Mouse (Mus musculus): ENCODE results near the gene Gm20532. TPM values are rescaled to one million over a fixed set of nuclear protein-coding genes. Genes with fewer than 3 reads are reported as not detected.

Gene Gm20532
- polyA plus RNA-seq, 1 experiment from 2014 or later, result not detected

DNA sequence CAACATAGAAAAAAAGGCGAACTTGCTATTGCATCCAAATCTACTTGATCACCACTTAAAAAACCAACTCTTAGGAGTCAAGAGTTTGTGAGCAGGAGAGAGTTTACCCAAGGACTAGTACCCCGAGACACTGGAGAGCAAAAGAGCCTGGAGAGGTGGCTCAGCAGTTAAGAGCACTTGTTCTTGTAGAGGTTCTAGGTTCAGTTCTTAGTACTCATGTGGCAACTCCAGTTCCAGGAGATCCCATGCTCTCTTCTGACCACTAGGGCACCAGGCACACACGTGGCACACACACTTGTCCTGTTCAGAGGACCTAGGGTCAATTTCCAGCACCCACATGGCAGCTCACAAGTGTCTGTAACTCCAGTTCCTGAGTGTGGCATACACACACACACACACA, 39.6 kb downstream of the Gm20532 start:
- Histone ChIP-seq H3K27me3 (ENCODE audit: control insufficient read depth, insufficient read depth, low read length) (no peaks in the 10 kb centered on the region), H3K36me3 (ENCODE audit: control insufficient read depth, insufficient read depth, low read length) (no peaks in the 10 kb centered on the region), H3K9me3 (replicated peaks; ENCODE audit: control insufficient read depth, low read length) (no peaks in the 10 kb centered on the region), H3K4me3 (replicated peaks; ENCODE audit: low read length) (no peak overlapping the region), H3K4me2 (ENCODE audit: low read depth, low read length) (no peak overlapping the region), H3K27ac (ENCODE audit: low read length) (no peak overlapping the region), H3K4me1 (ENCODE audit: control insufficient read depth, insufficient read depth, low read length) (peaks cover 19% of the 10 kb centered on the region; the same call in 1 of the 2 replicates), H3K9ac (ENCODE audit: low read length) (no peak overlapping the region)
- no peak for ATAC-seq (ENCODE audit: insufficient read depth, low FRiP score)
- WGBS, result 70% methylated on average over 3 of the region's 3 CpGs

GRCm38 (mm10) chr2:26627921-26628739, 41.7 kb downstream of the Gm20532 start, which contains the start of gene Fam69b:
Gene Fam69b, plus strand, starts transcription at chr2:26628457.
- H3K36me3 ChIP-seq (ENCODE audit: control insufficient read depth, insufficient read depth, low read length), result no peaks in the 10 kb centered on the region
- no peaks in the 10 kb centered on the region for H3K27me3 ChIP-seq (ENCODE audit: control insufficient read depth, insufficient read depth, low read length)
- H3K4me2 ChIP-seq (ENCODE audit: low read depth, low read length), result peak within 1 kb of the TSS; percentile 83
- H3K9ac ChIP-seq (ENCODE audit: low read length), result peak within 1 kb of the TSS; percentile 80
- H3K27ac ChIP-seq (ENCODE audit: low read length), result 0 out of 2 replicates have a peak within 1 kb of the TSS, but pooled peaks have one; percentile 4
- H3K9me3 ChIP-seq (replicated peaks; ENCODE audit: control insufficient read depth, low read length), result no peaks in the 10 kb centered on the region
- under 1% methylated on average over 67 of the region's 70 CpGs for WGBS
- peaks cover 19% of the 10 kb centered on the region; the same call in 1 of the 2 replicates for H3K4me1 ChIP-seq (ENCODE audit: control insufficient read depth, insufficient read depth, low read length)
- peak; percentile 59; the same call in 1 of the 2 replicates for ATAC-seq (ENCODE audit: insufficient read depth, low FRiP score)
- H3K4me3 ChIP-seq (replicated peaks; ENCODE audit: low read length), result peak within 1 kb of the TSS; percentile 52

DNA sequence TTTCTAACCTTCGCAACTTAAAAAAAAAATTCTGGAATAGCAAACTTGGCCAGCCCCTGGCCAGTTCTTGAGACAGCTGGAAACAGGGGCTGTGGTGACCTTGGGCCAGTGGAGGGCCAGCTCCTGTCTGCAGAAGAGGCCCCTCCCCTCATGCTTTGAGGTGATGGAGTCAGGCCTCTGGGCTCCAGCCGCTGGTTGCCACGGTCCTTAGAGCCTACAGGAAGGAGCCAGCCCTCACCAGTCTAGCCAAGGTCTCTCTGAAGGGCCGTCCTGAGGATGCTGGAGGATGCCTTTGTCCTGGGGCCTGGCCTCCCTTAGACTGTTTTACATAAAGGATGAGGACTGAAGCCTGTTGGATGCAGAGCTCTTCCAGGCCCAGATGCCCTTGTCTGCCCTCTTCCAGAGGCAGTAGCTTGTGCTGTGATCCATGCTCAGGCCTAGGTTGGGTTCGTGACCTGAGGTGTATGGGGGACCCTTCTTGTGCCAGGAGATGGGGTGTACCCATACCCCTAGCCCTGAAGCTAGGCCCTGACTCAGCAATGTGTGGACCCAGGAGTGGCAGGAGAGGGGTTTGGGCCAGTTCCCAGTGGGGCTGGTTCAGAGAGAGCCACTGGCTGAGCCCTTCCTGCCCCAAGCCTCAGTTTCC, 42.5 kb downstream of the Gm20532 start:
- Histone ChIP-seq H3K9me3 (replicated peaks; ENCODE audit: control insufficient read depth, low read length) (no peaks in the 10 kb centered on the region), H3K27ac (ENCODE audit: low read length) (0 out of 2 replicates have a peak overlapping the region, but pooled peaks have one; percentile 4), H3K4me2 (ENCODE audit: low read depth, low read length) (peak overlapping the region; percentile 83), H3K4me1 (ENCODE audit: control insufficient read depth, insufficient read depth, low read length) (peaks cover 19% of the 10 kb centered on the region; the same call in 1 of the 2 replicates), H3K9ac (ENCODE audit: low read length) (peak overlapping the region; percentile 80), H3K4me3 (replicated peaks; ENCODE audit: low read length) (peak overlapping the region; percentile 52), H3K36me3 (ENCODE audit: control insufficient read depth, insufficient read depth, low read length) (no peaks in the 10 kb centered on the region), H3K27me3 (ENCODE audit: control insufficient read depth, insufficient read depth, low read length) (no peaks in the 10 kb centered on the region)
- ATAC-seq (ENCODE audit: insufficient read depth, low FRiP score), result peak; percentile 9; the same call in 1 of the 2 replicates
- whole genome bisulfite sequencing, result 25% methylated on average over 5 of the region's 5 CpGs

DNA sequence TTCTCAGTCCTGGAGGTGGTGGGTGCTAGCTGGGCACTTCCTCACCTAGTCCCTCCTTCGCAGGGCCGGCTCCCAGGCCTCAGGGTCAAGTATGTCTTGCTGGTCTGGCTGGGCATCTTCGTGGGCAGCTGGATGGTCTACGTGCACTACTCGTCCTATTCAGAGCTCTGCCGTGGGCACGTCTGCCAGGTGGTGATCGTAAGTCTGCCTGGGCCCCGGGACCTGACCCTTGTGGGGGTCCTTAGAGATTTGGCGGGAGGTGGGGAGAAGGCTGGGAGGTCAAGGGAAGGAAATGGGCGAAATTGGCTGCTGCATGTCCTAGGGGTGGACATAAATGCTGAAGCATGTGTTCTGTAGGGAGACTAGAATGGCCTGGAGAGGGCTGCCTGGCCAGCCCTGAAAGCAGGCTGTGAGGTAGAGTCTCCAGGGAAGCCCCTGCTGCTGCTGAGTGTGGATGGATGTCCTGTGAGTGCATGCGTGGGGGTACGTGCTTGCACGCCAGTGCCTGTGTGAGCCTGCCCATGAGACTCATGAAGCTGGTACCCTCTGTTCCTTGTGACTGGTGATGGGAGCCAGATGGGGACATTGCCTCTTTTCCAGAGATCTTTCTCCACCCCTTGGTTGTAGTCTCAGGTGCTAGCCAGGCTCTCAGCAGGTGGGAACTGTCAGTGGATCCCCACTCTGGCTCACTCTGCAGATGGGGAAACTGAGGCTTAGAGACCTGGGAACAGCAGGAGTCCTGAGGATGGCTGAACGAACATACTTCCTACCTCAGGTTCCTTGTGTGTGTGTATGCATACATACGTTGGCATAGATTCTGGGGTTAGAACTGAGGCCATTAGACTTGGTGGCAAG, 46.3 kb downstream of the Gm20532 start:
- Histone ChIP-seq H3K4me1 (ENCODE audit: control insufficient read depth, insufficient read depth, low read length) (peaks cover 21% of the 10 kb centered on the region), H3K4me2 (ENCODE audit: low read depth, low read length) (no peak overlapping the region), H3K9ac (ENCODE audit: low read length) (no peak overlapping the region), H3K9me3 (replicated peaks; ENCODE audit: control insufficient read depth, low read length) (no peaks in the 10 kb centered on the region), H3K36me3 (ENCODE audit: control insufficient read depth, insufficient read depth, low read length) (peaks cover 13% of the 10 kb centered on the region), H3K27me3 (ENCODE audit: control insufficient read depth, insufficient read depth, low read length) (no peaks in the 10 kb centered on the region), H3K27ac (ENCODE audit: low read length) (no peak overlapping the region), H3K4me3 (replicated peaks; ENCODE audit: low read length) (no peak overlapping the region)
- 77% methylated on average over 16 of the region's 16 CpGs for WGBS
- ATAC-seq (ENCODE audit: insufficient read depth, low FRiP score), result no peak

GRCm38 (mm10) chr2:26633953-26634530, 47.6 kb downstream of the Gm20532 start:
- no peak for ATAC-seq (ENCODE audit: insufficient read depth, low FRiP score)
- Histone ChIP-seq H3K4me1 (ENCODE audit: control insufficient read depth, insufficient read depth, low read length) (peaks cover 28% of the 10 kb centered on the region), H3K36me3 (ENCODE audit: control insufficient read depth, insufficient read depth, low read length) (peaks cover 13% of the 10 kb centered on the region), H3K4me3 (replicated peaks; ENCODE audit: low read length) (no peak overlapping the region), H3K9me3 (replicated peaks; ENCODE audit: control insufficient read depth, low read length) (no peaks in the 10 kb centered on the region), H3K27me3 (ENCODE audit: control insufficient read depth, insufficient read depth, low read length) (no peaks in the 10 kb centered on the region), H3K27ac (ENCODE audit: low read length) (no peak overlapping the region), H3K4me2 (ENCODE audit: low read depth, low read length) (no peak overlapping the region), H3K9ac (ENCODE audit: low read length) (no peak overlapping the region)
- 65% methylated on average over 4 of the region's 4 CpGs for WGBS

DNA sequence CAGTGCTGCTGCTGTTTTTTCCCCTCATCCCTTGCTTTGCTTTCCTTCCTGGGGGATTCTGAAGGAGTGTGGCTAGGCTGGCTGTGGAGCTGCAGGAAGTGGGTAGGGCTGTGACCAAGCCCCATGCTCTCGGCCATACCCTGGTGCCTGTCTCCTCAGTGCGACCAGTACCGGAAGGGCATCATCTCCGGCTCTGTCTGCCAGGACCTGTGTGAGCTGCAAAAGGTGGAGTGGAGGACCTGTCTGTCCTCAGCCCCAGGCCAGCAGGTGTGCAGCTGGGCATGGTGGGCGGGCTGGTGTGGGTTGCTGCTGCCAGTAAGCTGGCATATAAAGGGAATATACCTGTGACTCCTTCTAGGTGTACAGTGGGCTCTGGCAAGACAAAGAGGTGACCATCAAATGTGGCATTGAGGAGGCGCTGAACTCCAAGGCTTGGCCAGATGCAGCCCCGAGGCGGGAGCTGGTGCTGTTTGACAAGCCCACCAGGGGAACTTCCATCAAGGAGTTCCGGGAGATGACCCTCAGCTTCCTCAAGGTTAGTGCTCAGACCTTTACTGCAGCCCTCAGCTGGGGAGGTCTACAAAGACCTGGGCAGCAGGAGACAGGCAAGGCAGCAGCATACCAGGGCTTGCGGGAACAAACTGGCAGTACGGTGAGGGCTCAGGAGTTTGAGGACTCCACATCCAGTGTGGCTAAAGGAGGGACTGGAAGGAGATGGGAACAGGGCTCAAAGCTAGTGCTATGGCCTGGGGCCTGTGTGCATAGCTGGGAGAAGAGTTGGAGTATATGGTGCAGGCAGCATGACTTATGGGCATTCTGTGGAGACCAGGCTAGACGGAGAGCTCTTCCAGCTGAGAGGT, 48.4 kb downstream of the Gm20532 start:
- Histone ChIP-seq H3K27ac (ENCODE audit: low read length) (no peak overlapping the region), H3K27me3 (ENCODE audit: control insufficient read depth, insufficient read depth, low read length) (no peaks in the 10 kb centered on the region), H3K4me2 (ENCODE audit: low read depth, low read length) (no peak overlapping the region), H3K9ac (ENCODE audit: low read length) (no peak overlapping the region), H3K36me3 (ENCODE audit: control insufficient read depth, insufficient read depth, low read length) (peaks cover 13% of the 10 kb centered on the region), H3K4me3 (replicated peaks; ENCODE audit: low read length) (no peak overlapping the region), H3K9me3 (replicated peaks; ENCODE audit: control insufficient read depth, low read length) (no peaks in the 10 kb centered on the region), H3K4me1 (ENCODE audit: control insufficient read depth, insufficient read depth, low read length) (peaks cover 21% of the 10 kb centered on the region)
- no peak for ATAC-seq (ENCODE audit: insufficient read depth, low FRiP score)
- 67% methylated on average over 12 of the region's 12 CpGs for WGBS

GRCm38 (mm10) chr2:26635489-26636324, 49.3 kb downstream of the Gm20532 start:
- no peak overlapping the region; the same call in 1 of the 2 replicates for H3K27ac ChIP-seq (ENCODE audit: low read length)
- no peaks in the 10 kb centered on the region for H3K27me3 ChIP-seq (ENCODE audit: control insufficient read depth, insufficient read depth, low read length)
- 71% methylated on average over 21 of the region's 21 CpGs for WGBS
- H3K9ac ChIP-seq (ENCODE audit: low read length), result no peak overlapping the region
- H3K36me3 ChIP-seq (ENCODE audit: control insufficient read depth, insufficient read depth, low read length), result peaks cover 13% of the 10 kb centered on the region
- ATAC-seq (ENCODE audit: insufficient read depth, low FRiP score), result no peak
- H3K4me3 ChIP-seq (replicated peaks; ENCODE audit: low read length), result no peak overlapping the region
- no peak overlapping the region for H3K4me2 ChIP-seq (ENCODE audit: low read depth, low read length)
- H3K4me1 ChIP-seq (ENCODE audit: control insufficient read depth, insufficient read depth, low read length), result peaks cover 23% of the 10 kb centered on the region
- H3K9me3 ChIP-seq (replicated peaks; ENCODE audit: control insufficient read depth, low read length), result no peaks in the 10 kb centered on the region

All from stomach, embryonic 16.5 days (tissue).